Mouse (Mus musculus) cerebellum, adult 18-20 months (tissue): ENCODE data around the gene Lemd1.

Source experiments
- DNase-seq, 2 experiments: peaks; one replicate each; pipeline ENCODE4 v3.0.0; 2021

Lemd1 gene

GRCm38 (mm10) chr1:132295506-132295905 lies 104.3 kb downstream of the Lemd1 start:
- no peak for DNase-seq

- no peak for DNase-seq
Observed at GRCm38 (mm10) chr1:132296051-132296450, 104.8 kb downstream of the Lemd1 start.

- DNase-seq, result peak; percentile 75 to 78
Observed at GRCm38 (mm10) chr1:132298425-132298800, 107.2 kb downstream of the Lemd1 start, which contains the start of gene Klhdc8a. Gene Klhdc8a, plus strand, starts transcription at chr1:132298626.

GRCm38 (mm10) chr1:132298801-132299464 lies 107.7 kb downstream of the Lemd1 start:
- peak; percentile 38 to 76 for DNase-seq

- peak; percentile 45 to 47 for DNase-seq
Observed at GRCm38 (mm10) chr1:132299744-132300143, 108.5 kb downstream of the Lemd1 start.

- DNase-seq, result no peak
Observed at GRCm38 (mm10) chr1:132301242-132301641, 110.0 kb downstream of the Lemd1 start.

GRCm38 (mm10) chr1:132302341-132302866 lies 111.2 kb downstream of the Lemd1 start:
- no peak for DNase-seq

- DNase-seq, result no peak
Observed at GRCm38 (mm10) chr1:132304618-132305214, 113.5 kb downstream of the Lemd1 start.

- DNase-seq, result peak; percentile 62 to 64
Observed at GRCm38 (mm10) chr1:132306160-132306559, 114.9 kb downstream of the Lemd1 start.

GRCm38 (mm10) chr1:132306808-132307207 lies 115.6 kb downstream of the Lemd1 start:
- no peak for DNase-seq

- DNase-seq, result no peak
Observed at GRCm38 (mm10) chr1:132307962-132308361, 116.7 kb downstream of the Lemd1 start.

- no peak for DNase-seq
Observed at GRCm38 (mm10) chr1:132308674-132309073, 117.4 kb downstream of the Lemd1 start.
